Mouse (Mus musculus) T-cell, adult 2 months (primary cell): Measurements from ENCODE around the gene Lrguk.

Source experiments
- DNase-seq: peaks from one replicate; pipeline ENCODE4 v3.0.0; 2022; ENCODE audit warnings: low spot score

Gene Lrguk

GRCm38 (mm10) chr6:34176111-34176863 is 147.0 kb downstream of the Lrguk start:
- DNase-seq = peak; percentile 67

GRCm38 (mm10) chr6:34176864-34177247 is 147.6 kb downstream of the Lrguk start, which contains the start of gene Slc35b4:
TSS of gene Slc35b4 (minus strand) at chr6:34177111.
- peak; percentile 92 for DNase-seq

GRCm38 (mm10) chr6:34179007-34179406 is 149.8 kb downstream of the Lrguk start:
- no peak for DNase-seq

GRCm38 (mm10) chr6:34179911-34180310 is 150.7 kb downstream of the Lrguk start:
- DNase-seq = no peak

GRCm38 (mm10) chr6:34181961-34182360 is 152.7 kb downstream of the Lrguk start:
- DNase-seq = no peak

GRCm38 (mm10) chr6:34183326-34183725 is 154.1 kb downstream of the Lrguk start:
- DNase-seq = no peak
